Mouse (Mus musculus) urinary bladder, postnatal 4 days (tissue): Measurements from ENCODE around the gene Mns1.
"Not testable (repeated sequence)": the region's sequence is repeated elsewhere in the genome, so short reads cannot be mapped to it uniquely, and the experiment has no call there.

Experiments used
- DNase-seq, 2 experiments: peaks; one replicate each; pipeline ENCODE4 v3.0.0; 2021 to 2022; ENCODE audit warnings: low spot score in 2 of 2

The Mns1 gene

DNA sequence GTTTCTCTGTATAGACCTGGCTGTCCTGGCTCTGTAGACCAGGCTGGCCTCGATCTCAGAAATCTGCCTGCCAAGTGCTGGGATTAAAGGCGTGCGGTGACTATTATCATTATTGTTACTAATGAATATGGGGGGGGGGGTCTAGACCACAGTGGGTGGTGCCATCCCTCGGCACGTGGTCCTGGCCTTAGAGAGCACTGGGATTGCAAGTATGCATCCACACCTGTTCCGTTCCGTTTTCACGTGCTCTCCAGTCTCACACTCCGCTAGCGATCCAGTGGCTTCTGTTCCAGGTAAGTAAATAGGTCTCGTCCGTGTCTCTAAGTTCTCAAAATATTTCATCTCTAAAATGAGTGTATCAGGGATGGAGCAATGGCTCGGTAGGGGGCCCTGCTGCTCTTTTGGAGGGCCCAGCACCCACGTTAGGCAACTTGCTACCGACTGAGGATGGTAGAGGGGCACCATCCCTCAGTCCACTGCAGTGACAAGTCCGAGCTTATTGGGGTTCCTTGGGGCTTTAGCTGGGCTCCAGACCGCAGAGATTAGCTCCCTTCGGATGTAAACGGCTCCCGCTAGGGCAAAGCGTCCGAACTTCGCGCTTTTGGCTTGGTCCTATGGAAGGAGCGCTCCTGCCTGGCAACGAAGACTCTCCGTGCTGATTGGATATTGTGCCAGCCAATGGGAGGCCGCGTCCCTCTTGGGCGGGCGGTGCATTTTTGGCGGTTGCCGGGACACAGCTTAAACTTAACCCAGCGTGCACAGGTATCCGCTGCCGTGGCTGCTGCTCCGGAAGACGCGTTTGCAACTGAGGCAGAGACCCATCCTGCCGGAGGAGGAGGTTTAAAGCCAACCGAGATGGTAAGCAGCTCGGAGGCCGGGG, at the start of gene Mns1:
Gene Mns1, plus strand, starts transcription at position 190 of the 880 bp plus-strand sequence.
- peak; percentile 88 to 92 for DNase-seq

DNA sequence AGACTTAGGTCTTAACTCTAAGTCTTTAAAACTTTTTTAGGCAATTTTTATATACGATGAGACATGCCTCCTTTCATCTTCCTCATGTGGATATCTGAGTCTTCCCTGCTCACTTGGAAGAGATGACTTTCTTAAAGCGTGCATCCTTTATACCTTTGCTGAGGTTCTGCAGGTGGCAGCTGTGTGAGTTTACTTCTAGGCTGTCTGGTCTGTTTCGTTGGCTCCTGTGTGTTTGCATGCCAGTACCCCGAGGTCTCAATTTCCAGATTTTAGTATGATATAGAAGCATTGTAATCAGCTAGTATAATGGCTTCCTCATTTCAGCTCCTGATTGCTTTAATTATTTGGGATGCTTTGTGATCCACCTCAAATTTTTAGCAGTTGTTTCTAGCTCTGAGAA, 48.9 kb upstream of the Mns1 start:
- DNase-seq, result no peak

DNA sequence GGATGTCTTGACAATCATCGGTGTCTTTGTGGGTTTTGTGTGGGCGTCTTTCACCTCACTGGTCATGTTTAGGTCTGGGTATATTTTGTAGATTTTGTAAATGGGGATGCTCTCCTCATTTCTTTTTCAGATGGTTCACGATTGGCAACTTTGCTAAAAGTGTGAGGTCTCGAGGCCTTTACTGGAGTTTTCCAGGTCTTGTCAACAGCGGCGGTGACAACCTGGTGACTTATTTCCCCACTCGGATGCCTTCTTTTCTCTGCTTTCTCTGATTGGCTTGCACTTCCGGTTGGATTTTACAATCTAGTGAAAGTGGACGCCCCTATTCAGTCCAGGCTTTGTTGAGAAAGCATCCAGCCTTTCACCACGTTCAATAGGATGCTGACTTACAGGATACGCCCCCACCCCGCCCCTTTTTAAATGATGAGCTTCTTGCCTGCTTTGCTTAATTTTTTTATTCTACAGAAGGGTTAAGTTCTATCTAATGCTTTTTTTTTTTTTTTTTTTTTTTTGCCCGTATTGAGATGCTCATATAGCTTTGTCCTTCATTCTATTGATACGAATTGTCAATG, 48.3 kb upstream of the Mns1 start:
- DNase-seq, result no peak

DNA sequence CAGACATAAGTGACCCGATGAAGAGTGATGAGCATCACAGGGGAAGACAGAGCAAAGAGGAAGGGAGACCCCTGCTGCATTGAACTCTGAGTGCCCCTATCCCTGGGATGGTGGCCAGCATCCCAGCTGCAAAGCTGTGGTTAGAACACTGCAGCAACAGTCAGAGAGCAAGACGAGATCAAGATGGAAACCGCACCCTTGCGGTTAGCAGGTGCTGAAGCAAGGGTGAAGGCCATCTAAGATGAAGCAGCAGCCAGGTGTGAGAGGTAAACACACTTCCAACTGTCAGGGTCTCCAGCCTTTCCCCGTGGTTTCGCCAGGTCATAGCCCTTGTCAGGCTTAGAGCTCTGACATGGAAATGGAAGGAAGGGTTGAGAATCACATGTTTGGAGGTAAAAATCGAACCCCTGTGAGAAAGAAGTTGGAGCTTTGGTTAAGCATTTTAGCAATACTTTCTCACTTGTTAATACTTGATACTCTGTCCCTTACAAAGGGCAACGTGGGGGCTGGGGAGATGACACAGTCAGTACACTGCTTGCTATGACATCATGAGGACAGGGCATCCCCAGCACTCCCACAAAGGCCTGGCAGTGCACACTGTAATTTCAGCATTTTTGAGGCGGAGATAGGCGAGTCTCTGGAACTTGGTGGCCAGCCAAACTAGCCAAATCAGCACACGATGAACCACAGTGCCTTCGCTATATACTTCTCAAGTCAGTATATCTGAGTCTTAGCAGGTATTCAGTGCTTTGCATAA, 47.3 kb upstream of the Mns1 start:
- no peak for DNase-seq

DNA sequence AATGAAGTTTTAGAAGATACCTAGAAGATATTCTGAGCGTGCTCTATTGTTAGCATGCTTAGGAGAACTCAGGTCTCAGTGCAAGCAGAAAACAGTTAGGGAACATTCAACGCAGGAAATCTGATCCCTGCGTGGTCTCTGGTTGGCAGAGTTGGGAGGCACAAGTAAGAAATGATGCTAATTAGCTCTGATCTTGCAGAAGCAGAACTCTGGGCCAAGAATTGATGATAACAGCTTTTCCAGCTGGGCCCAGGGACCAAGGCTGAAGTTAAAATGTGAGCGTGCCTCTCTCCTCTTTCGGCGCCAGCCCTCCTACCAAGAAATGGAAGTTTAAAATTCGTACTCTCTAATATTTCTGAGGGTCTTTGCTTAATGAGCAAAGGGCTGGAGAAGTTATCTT, 45.1 kb upstream of the Mns1 start:
- no peak for DNase-seq

DNA sequence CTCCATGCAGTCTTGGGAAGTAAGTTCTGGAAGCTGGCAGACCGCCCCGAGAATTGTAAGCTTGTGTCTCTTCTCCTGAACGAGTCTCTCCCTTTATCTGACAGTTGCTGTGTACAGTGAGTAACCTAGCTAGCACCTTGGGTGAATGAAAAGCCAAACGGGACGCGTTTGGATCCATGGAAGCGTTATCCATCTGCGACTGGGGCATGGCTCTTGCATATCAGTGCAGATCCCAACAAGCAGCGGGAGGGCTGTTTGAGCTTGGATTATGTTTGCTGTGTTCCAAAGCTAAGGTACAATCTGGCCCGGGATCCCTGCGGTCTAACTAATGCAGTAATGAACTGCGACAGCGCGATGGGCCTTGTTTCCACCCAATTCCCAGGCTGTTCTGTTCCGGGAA, 44.6 kb upstream of the Mns1 start:
- no peak for DNase-seq

DNA sequence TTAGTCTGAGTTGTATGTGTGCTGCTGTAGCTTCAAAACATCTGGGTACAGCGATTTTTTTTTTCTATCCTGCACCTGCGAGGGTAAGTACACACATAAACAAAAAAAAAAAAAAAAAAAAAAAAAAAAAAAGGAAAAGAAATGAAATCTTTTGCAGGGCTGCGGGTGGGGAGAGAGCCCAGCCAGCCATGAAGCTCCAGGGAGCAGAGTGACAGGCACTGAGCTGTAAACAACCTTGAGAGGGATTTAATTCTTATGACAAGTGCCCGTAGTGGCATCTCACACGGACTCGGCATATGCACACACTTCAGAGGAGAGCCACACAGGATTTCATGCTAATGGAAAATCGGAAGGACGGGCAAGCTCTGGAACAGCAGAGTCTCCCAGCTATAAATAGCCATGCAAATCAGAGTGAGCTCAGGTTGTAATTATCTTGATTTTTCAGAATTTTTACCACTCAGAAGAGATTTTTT, 43.9 kb upstream of the Mns1 start:
- no peak for DNase-seq

DNA sequence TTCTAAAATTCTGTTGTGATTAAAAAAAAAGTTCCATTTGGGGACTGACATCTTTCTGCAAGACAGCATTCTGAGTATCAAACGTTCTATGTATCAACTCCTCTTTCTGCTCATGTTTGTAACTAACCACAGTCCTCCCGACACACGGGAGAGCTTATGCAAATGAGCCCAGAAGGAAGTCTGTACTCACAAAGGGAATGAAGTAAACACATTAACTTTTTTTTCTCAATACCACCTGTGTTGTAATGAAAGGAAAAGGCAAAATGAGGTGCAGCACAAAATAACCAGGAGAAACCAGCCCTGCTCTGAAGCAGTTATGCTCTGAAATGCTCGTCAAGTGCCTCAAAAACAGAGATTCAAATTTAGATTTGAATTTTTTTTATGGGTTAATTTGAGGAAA, 37.7 kb upstream of the Mns1 start:
- DNase-seq, result no peak

DNA sequence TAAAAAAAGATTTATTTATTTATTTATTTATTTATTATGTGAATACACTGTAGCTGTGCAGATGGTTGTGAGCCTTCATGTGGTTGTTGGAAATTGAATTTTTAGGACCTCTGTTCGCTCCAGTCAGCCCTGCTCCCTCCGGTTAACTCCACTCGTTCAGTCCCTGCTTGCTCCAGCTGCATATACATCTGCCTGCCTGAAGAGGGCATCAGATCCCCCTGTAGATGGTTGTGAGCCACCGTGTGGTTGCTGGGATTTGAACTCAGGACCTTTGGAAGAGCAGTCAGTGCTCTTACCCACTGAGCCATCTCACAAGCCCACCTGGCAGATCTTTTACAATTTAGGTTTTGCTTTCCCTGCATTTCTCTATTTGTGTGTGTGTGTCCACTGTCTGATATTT, 36.0 kb upstream of the Mns1 start:
- not testable (repeated sequence) for DNase-seq

DNA sequence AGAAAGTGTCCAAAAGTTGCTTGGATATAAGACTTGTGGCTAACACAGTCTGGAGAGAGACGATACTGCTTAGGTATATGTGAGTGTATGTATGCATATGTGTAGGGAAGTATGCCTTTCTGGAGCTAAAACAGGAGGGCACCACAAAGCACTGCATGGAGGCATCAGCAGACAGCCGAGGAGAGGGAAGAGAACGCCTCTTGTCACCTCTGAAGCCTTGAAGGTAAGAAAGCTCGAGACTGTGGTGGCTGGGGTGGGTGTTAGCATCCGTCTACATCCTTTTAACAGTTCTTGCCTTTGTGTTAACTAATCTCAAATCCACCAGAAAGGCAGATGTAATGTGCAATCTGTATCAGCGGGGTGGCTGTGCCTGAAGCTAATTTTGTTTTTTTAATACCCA, 34.4 kb upstream of the Mns1 start:
- DNase-seq, result no peak

DNA sequence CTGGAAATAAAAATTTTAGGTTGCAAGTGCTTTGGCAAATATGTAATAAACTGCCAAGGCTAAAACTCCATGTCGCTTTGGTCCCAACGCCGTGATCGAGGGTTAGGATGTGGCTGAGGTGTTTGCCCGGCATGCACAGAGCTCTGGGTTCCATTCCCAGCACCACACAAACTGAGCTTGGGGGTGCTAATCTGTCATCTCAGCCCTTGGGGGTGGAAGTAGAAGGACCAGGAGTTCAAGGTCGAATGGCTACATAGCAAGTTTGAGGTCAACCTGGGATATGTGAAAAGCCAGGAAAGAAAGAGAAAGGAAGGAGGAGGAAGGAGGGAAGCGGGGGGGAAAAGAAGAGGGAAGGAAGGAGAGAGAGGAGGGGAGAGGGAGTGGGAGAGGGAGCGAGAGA, 33.4 kb upstream of the Mns1 start:
- DNase-seq, result no peak

DNA sequence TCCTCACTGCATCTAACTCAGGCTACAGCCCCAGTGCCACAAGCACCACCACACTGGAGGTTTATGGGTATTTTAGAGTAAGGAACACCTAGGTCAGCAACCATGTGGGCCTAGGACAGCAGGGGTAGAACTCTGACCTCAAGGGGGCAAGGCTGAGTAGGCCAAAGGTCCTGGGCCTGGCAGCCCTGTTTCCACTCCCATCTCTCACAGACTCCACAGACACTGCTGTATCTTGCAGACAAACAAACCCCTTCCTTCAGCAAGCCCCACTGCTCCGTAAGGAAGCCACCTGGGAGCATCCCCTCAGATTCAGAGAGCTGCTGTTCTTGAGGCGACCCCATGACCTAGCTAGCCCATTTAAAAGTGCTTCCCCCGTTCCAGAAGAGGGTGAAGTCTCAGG, 32.9 kb upstream of the Mns1 start:
- DNase-seq, result no peak

DNA sequence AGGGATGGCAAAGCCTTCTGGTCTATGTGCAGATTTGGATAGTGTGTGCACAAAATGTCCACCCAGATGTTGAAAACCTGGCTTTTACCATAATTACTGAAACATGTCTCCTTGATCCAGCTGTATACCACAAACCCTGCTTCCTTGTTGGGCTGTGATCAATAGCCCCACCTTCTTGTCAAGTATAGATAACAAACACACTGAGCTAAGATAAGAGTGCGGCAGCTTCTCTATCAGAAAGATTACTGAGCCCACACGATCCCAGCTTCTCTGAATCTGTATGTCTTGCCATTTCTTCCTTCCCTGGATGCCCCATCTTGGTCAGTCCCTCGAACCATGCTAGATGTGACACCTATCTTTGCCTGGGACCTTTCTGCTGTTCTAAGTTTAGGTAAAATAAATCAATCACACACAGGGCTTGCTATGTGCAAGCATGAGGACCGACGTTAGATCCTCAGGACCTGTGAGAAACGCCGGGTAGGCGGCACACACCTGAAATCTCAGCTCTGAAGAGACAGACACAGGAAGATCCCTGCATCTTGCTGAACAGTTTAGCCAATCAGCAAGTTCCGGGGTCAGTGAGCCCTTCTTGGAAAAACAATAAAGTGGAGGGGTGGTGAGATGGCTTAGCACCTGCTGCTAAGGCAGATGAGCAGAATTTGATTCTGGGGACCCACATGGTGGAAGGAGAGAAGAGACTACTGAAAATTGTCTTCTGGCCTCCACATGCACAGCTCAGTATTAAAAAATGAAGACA, 31.8 kb upstream of the Mns1 start:
- DNase-seq, result no peak

DNA sequence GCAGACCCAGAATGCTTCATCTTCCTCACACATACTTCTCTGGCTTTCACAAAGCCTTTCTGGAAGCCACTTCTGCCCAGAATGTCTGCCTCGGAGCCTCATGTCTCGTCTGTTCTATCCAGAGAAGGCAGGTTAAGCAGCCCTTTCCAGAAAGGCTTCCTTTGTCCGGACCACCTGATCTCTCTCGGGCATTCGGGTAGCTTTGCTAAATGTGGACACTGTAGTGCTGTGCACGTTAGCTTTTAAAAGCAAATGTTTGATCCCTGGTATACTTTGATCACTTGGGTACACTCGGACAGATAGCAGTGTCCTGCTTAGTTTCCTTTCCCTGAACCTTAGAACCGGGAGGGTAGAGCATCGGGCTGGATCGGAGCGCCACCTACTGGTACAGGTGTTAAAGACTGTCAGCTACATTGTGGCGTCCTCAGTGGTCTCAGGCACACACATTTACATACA, 29.7 kb upstream of the Mns1 start:
- peak; percentile 42 to 81 for DNase-seq

DNA sequence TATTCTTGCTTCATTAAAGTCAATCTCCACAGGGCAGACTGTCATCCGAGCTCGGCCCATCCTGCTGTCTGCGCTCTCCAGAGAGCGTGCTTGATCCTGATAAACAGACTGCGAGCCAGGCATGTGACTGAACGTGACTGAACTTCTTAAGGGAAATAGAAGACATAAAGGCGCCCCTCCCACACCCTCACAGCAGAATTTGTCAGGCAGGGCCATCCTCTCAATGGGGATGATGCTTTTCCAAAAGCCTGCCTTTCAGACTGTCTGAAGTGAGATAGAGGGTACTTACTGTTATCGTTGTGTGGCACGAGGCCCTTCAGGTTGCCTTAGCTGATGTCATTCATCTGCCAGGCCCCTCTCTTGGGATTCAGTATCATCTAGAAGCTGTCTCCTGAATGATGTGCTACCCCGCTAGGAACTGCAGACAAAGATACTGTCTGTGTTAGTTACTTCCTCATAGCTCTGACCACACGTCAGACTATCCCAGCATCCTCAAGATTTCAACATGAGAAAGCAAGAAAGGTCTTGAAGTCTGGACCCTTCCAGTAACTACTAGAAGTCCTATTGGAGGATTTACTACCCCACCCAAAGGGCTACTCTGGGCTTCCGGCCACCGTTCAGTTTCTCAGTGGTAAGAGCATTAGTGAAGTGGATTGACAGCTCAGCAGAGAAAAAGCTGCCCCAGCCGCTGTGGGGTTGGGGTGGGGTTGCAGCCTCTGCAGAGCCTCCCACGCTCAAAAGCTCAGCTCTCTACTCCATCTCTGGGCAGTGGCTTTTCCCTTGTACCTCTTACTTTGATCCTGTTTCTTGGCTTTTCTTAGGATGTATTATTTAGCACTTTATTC, 28.2 kb upstream of the Mns1 start:
- no peak for DNase-seq

DNA sequence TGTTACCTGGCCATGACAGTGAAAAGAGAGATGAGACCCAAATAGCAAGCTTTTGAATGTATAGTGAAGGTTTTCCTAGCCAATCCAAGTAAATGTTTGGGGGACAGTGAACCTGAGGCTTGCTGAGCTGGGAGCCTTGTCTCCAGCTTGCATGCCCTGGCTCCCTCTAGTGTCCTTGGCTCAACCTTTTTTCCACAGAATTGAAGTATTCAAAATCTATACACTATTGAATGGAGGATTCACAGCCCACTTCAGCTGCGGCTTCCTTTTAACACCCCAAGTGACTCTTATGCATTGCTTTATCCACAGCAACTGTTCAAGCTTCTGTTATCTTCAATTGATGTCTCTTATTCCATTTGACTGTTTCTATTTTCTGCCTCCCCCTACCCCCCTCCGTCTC, 26.1 kb upstream of the Mns1 start:
- DNase-seq, result no peak

DNA sequence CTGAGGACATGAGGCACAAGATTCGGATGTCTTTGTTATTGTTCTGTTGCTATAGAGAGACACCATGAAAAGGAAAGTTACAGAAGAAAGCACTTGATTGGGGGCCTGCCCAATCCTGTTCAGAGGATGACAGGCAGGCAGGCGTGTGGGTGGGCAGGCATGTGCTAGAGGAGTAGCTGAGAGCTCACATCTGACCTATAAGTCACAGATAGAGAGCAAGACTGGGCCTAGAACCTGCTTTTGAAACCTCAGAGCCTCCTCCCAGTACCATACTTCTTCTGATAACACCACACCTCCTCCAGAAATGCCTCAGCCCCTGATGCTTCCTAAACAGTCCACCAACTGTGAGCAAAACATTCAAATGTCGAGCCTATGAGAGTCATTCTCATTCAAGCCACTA, 19.4 kb upstream of the Mns1 start:
- no peak for DNase-seq

DNA sequence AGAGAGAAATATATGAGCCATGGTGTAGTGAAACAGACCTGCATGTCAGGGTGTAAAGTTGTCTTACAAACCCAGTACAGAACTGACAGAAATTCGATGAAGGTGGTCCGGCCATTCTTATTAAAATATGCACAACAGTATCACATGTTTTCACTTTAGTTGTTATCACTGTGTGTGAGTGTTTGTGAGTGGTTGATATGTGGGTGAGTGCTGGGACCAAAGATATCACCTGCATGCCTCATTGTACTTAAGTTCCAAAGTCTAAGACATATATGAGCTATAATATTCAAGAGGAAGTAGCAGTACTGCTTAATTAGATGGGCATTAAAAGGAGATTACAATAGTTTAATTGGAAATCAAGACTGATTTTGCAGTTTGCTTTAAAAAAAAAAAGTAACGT, 17.3 kb upstream of the Mns1 start:
- no peak for DNase-seq

DNA sequence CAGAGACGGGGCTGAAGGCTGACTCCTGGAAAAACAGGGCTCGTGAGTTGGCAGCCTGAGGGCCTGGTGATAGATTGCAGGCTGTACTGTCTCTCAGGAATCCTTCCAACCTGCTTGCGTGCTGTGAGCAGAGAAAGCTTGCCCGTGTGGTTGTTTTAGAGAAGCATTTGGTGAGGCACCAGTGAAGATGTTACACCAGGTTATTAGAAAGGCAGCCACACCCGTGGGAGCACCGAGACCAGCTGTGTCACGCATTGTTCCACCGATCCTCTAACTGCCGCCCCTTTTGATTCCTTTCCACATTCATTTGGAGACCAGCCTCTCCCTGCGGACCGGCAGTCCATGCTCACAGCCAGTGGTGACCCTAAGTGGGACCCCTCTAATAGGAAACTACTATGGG, 15.5 kb upstream of the Mns1 start:
- DNase-seq, result no peak

DNA sequence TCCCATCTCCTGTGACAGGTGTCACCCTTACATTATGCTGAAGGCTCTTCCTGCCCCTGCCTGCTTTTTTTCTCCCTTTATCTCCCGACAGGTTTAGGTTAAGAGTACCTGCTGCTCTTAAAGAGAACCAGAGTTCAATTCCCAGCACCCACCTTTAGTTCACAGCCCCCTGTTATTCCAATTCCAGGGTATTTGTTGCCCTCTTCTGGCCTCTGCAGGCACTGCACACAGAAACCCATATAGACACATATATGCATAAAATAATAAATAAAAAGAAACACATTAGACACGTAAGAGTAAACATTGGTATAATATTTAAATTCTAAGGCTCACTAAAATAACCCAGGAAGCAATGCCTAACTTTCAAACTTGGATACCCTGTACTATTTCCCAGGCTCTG, 15.1 kb upstream of the Mns1 start:
- no peak for DNase-seq

DNA sequence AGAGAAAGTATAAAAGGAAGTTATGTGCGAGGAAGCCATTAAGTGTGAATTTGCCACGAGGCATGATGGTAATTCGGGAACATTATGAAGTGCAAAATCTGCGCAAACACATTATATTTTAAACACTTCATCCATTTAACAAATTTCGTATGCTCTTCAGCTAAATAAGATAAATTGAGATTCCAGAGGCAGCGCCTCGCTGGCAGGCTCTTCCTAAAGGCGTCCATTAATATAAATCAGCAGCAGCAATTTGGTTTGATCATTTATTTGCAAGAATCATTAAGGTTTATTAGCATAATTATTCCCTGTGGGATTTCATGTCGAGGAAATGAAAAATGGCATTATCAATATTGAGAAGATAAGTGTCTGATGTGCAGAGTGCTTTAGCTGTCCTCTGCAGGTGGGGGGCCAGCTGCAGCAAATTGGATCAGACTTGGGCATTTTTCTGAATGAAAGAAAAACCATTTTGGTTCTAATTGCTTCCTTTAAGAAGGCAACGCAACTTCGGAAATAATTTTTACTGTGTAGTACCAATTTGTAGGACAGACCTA, 12.4 kb upstream of the Mns1 start:
- no peak for DNase-seq
